Mouse (Mus musculus): Measurements from ENCODE around the gene Coq10a. TPM values are rescaled to one million over a fixed set of nuclear protein-coding genes. Genes with fewer than 3 reads are reported as not detected.

Gene Coq10a
- total RNA-seq, 2 experiments from 2014 or later = 115 to 133 TPM

Small RNAs within 50 kb of the gene (microRNA-seq; reads per million reads assigned to microRNA genes)
- gene Gm25361 (not detected), gene Gm26308 (not detected), gene Mir6914 (not detected), gene Mir6915 (0.85 reads per million)

Other genes with a start within 250 kb of the Coq10a start
- gene Rbms2, start 188.7 kb downstream of the Coq10a start, total RNA-seq (2021) = 10 to 100 TPM; 83.8 to 85.3 TPM
- 1 to 10 TPM; 1.5 to 2.1 TPM for gene Gls2, start 174.5 kb downstream of the Coq10a start, total RNA-seq (2021)
- 10 to 100 TPM; 33.2 to 34.9 TPM for gene Spryd4, start 157.2 kb downstream of the Coq10a start, total RNA-seq (2021)
- gene Mip, start 143.2 kb downstream of the Coq10a start, total RNA-seq (2021) = not detected
- gene Timeless, start 136.9 kb downstream of the Coq10a start, total RNA-seq (2021) = 10 to 100 TPM; 12.7 to 14.7 TPM
- under 1 TPM; 0.32 to 0.70 TPM for gene Apon, start 114.9 kb downstream of the Coq10a start, total RNA-seq (2021)
- 1 to 10 TPM in 1 of 2 experiments, not detected in 1; 1.6 TPM for gene Apof, start 100.3 kb downstream of the Coq10a start, total RNA-seq (2021)
- gene Stat2, start 98.4 kb downstream of the Coq10a start, total RNA-seq (2021) = 10 to 100 TPM in 1 of 2 experiments, 1 to 10 TPM in 1; 9.3 to 10.2 TPM
- not detected for gene Il23a, start 70.2 kb downstream of the Coq10a start, total RNA-seq (2021)
- 10 to 100 TPM; 17.2 to 19.5 TPM for gene Pan2, start 65.7 kb downstream of the Coq10a start, total RNA-seq (2021)
- 100 to 1,000 TPM in 1 of 2 experiments, 10 to 100 TPM in 1; 94.1 to 100 TPM for gene Cnpy2, start 46.5 kb downstream of the Coq10a start, total RNA-seq (2021)
- 100 to 1,000 TPM; 403 to 430 TPM for gene Cs, start 31.3 kb downstream of the Coq10a start, total RNA-seq (2021)
- gene Ankrd52, start 8.1 kb upstream of the Coq10a start, total RNA-seq (2021) = 10 to 100 TPM; 45.3 to 48.3 TPM
- under 1 TPM in 1 of 2 experiments, not detected in 1; 0.23 TPM for gene Slc39a5, start 32.2 kb upstream of the Coq10a start, total RNA-seq (2021)
- gene Nabp2, start 42.5 kb upstream of the Coq10a start, total RNA-seq (2021) = 10 to 100 TPM; 48.0 to 50.7 TPM
- gene Rnf41, start 42.7 kb upstream of the Coq10a start, total RNA-seq (2021) = 10 to 100 TPM; 21.9 to 24.0 TPM
- gene Smarcc2, start 90.3 kb upstream of the Coq10a start, total RNA-seq (2021) = 10 to 100 TPM; 90.8 to 91.2 TPM
- 100 to 1,000 TPM; 485 to 542 TPM for gene Myl6, start 125.1 kb upstream of the Coq10a start, total RNA-seq (2021)
- 100 to 1,000 TPM; 119 to 139 TPM for gene Myl6b, start 129.7 kb upstream of the Coq10a start, total RNA-seq (2021)
- 10 to 100 TPM; 49.6 to 50.5 TPM for gene Esyt1, start 156.9 kb upstream of the Coq10a start, total RNA-seq (2021)
- 1 to 10 TPM; 6.7 to 9.9 TPM for gene Zc3h10, start 178.8 kb upstream of the Coq10a start, total RNA-seq (2021)
- gene Rpl41, start 180.3 kb upstream of the Coq10a start, total RNA-seq (2021) = 1,000 to 10,000 TPM; 2,741 to 3,076 TPM
- 10 to 100 TPM; 84.8 to 91.4 TPM for gene Pa2g4, start 197.0 kb upstream of the Coq10a start, total RNA-seq (2021)
- 10 to 100 TPM; 18.0 to 19.0 TPM for gene Erbb3, start 220.7 kb upstream of the Coq10a start, total RNA-seq (2021)

Measured in gastrocnemius, postnatal 4 days (tissue).